Mouse (Mus musculus) MEL (cell line): ENCODE measurements around the gene Zdhhc3. TPM values are rescaled to one million over a fixed set of nuclear protein-coding genes. Genes with fewer than 3 reads are reported as not detected.

Experiments used
- DNase-seq: peaks from one replicate; pipeline ENCODE4 v3.0.0; 2011; ENCODE audit warnings: low read depth, low spot score
- H3K27ac ChIP-seq: 2 replicates; pipeline ENCODE4 v1.5.1; 2012; ENCODE audit warnings: low read depth, mild to moderate bottlenecking, control low read depth, low read length, moderate library complexity; ENCODE audit not compliant: control insufficient read depth
- H3K27me3 ChIP-seq, 2 experiments: fragments of 150-350 bp in 1 of 2; sonication (generic) in 1 of 2; 2 replicates each; pipeline ENCODE4 v1.6.1; 2012; ENCODE audit warnings: low read length in 2 of 2, mild to moderate bottlenecking in 2 of 2, improper control_type of control experiment in 1 of 2, moderate library complexity in 1 of 2; ENCODE audit not compliant: insufficient read depth in 2 of 2, control insufficient read depth in 1 of 2
- H3K36me3 ChIP-seq, 2 experiments: 2 replicates each; pipeline ENCODE4 v1.6.1; 2012 to 2014; ENCODE audit warnings: low read length in 2 of 2, improper control_type of control experiment in 1 of 2, inconsistent platforms in 1 of 2, mild to moderate bottlenecking in 1 of 2; ENCODE audit not compliant: insufficient read depth in 2 of 2, control insufficient read depth in 1 of 2
- H3K4me1 ChIP-seq, 2 experiments: fragments of 150-350 bp in 1 of 2; sonication (generic) in 1 of 2; 2 replicates each; pipeline ENCODE4 v1.6.1; 2012; ENCODE audit warnings: low read length in 2 of 2, improper control_type of control experiment in 1 of 2, mild to moderate bottlenecking in 1 of 2; ENCODE audit not compliant: insufficient read depth in 2 of 2, control insufficient read depth in 1 of 2
- H3K4me3 ChIP-seq, 2 experiments: fragments of 150-350 bp in 1 of 2; sonication (generic) in 1 of 2; 2 replicates each; pipeline ENCODE4 v1.5.1; 2012; ENCODE audit warnings: low read depth in 2 of 2, low read length in 2 of 2, mild to moderate bottlenecking in 2 of 2, moderate library complexity in 2 of 2, control low read depth in 1 of 2, improper control_type of control experiment in 1 of 2; ENCODE audit not compliant: control insufficient read depth in 1 of 2, insufficient read depth in 1 of 2
- H3K79me2 ChIP-seq: 2 replicates; pipeline ENCODE4 v1.6.1; 2012; ENCODE audit warnings: mild to moderate bottlenecking, low read length, moderate library complexity; ENCODE audit not compliant: control insufficient read depth, poor library complexity, insufficient read depth
- H3K9ac ChIP-seq: 2 replicates; pipeline ENCODE4 v1.6.1; 2012; ENCODE audit warnings: low read depth, mild to moderate bottlenecking, control low read depth, low read length, moderate library complexity; ENCODE audit not compliant: control insufficient read depth, poor library complexity, severe bottlenecking
- H3K9me3 ChIP-seq: fragments of 150-350 bp; sonication (generic); replicated peaks from 2 replicates; pipeline ENCODE4 v1.6.1; 2012; ENCODE audit warnings: mild to moderate bottlenecking, low read length, improper control_type of control experiment, moderate library complexity; ENCODE audit not compliant: insufficient read depth
- ELF1 ChIP-seq: IDR thresholded peaks from 2 replicates; pipeline ENCODE4 v1.6.1; 2014; ENCODE audit warnings: low read depth, mild to moderate bottlenecking, inconsistent platforms, low read length, improper control_type of control experiment, moderate library complexity
- GABPA ChIP-seq: IDR thresholded peaks from 2 replicates; pipeline ENCODE4 v1.6.1; 2012; ENCODE audit warnings: low read depth, mild to moderate bottlenecking, inconsistent platforms, low read length, improper control_type of control experiment, moderate library complexity
- NELFE ChIP-seq: IDR thresholded peaks from 2 replicates; pipeline ENCODE4 v1.6.1; 2011; ENCODE audit warnings: low read depth, low read length, improper control_type of control experiment
- POLR2A ChIP-seq, 2 experiments: IDR thresholded peaks; 2 replicates each; pipeline ENCODE4 v1.6.1; 2011 to 2012; ENCODE audit warnings: low read length in 2 of 2, mild to moderate bottlenecking in 2 of 2, control low read depth in 1 of 2, improper control_type of control experiment in 1 of 2, low read depth in 1 of 2, moderate library complexity in 1 of 2; ENCODE audit not compliant: control insufficient read depth in 1 of 2, insufficient read depth in 1 of 2, poor library complexity in 1 of 2
- POLR2AphosphoS2 ChIP-seq: IDR thresholded peaks from 2 replicates; pipeline ENCODE4 v1.6.1; 2011; ENCODE audit warnings: low read length, improper control_type of control experiment
- RAD21 ChIP-seq: IDR thresholded peaks from 2 replicates; pipeline ENCODE4 v1.6.1; 2011; ENCODE audit warnings: mild to moderate bottlenecking, low read depth, low read length, improper control_type of control experiment
- SIN3A ChIP-seq: IDR thresholded peaks from 2 replicates; pipeline ENCODE4 v1.6.1; 2012; ENCODE audit warnings: low read length, improper control_type of control experiment, inconsistent platforms
- SMC3 ChIP-seq: IDR thresholded peaks from 2 replicates; pipeline ENCODE4 v1.6.1; 2011; ENCODE audit warnings: low read depth, low read length, improper control_type of control experiment
- TBP ChIP-seq: IDR thresholded peaks from 2 replicates; pipeline ENCODE4 v1.8.0; 2011; ENCODE audit warnings: low read depth, low read length, improper control_type of control experiment
- ZMIZ1 ChIP-seq: IDR thresholded peaks from 2 replicates; pipeline ENCODE4 v1.6.1; 2012; ENCODE audit warnings: low read depth, mild to moderate bottlenecking, inconsistent platforms, low read length, improper control_type of control experiment, moderate library complexity
- ZNF384 ChIP-seq: IDR thresholded peaks from 2 replicates; pipeline ENCODE4 v1.6.1; 2012; ENCODE audit warnings: low read depth, mild to moderate bottlenecking, inconsistent platforms, low read length, improper control_type of control experiment
- polyA plus RNA-seq, 2 experiments: library from polyadenylated mRNA; stranded (reverse) in 1 of 2; unstranded in 1 of 2; fragments of >175 nt in 1 of 2; fragments of >200 nt in 1 of 2; gene quantifications; 2 replicates each; pipeline versions ENCODE4 v1.2.1 to v1.2.4; 2012; ENCODE audit warnings: low replicate concordance in 2 of 2, low read depth in 1 of 2; ENCODE audit not compliant: insufficient read length in 2 of 2, insufficient read depth in 1 of 2, missing spikeins in 1 of 2
- total RNA-seq: library from RNA; depleted of rRNA; stranded (reverse); fragments of 300-350 nt; gene quantifications from 2 replicates; pipeline ENCODE4 v1.2.3, GENCODE M21; 2012

Zdhhc3 gene
- total and polyA plus RNA-seq, 3 experiments, result 51.8 to 98.1 (median 92.0) TPM

DNA sequence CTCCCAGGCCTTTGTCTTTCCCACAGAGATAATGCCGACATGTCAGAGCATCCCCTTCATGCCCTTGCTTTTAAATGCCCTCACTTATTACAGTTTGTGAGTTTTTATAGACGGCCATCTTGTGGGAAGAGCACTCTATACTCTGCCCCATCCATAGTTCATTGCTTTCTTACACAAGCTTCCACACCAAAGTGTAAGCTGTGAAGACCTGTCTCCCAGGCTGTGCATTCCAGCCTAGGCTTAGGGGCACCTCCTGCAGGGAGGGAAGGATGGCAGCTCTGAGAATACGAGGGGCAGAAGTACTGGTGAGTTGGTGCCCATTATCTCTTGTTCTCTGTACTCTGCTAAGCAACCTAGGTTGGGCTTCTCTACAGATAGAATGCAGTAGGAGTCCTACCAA lies 20.0 kb upstream of the Zdhhc3 start:
- TF ChIP-seq SMC3, result no peak

GRCm38 (mm10) chr9:123127663-123128062 lies 14.7 kb upstream of the Zdhhc3 start:
- DNase-seq, result no peak
- Histone ChIP-seq H3K4me1 (peaks cover 6 to 8% of the 10 kb centered on the region in 2 experiments), H3K27me3 (no peaks in the 10 kb centered on the region), H3K79me2 (no peaks in the 10 kb centered on the region), H3K9ac (no peak overlapping the region), H3K9me3 (no peaks in the 10 kb centered on the region), H3K27ac (no peak overlapping the region), H3K36me3 (peaks cover 15 to 26% of the 10 kb centered on the region in 2 experiments), H3K4me3 (no peak overlapping the region)
- no peak for TF ChIP-seq GABPA
- no peak for TF ChIP-seq TBP
- TF ChIP-seq NELFE, result no peak

More for the DNA sequence above, 20.0 kb upstream of the Zdhhc3 start:
- no peaks in the 10 kb centered on the region for H3K4me1 ChIP-seq
- no peaks in the 10 kb centered on the region for H3K9me3 ChIP-seq
- no peak for DNase-seq
- peaks cover 0 to 29% of the 10 kb centered on the region in 2 experiments; a peak in 2 of 4 replicates for H3K36me3 ChIP-seq
- H3K4me3 ChIP-seq, result no peak overlapping the region
- H3K27me3 ChIP-seq, result no peaks in the 10 kb centered on the region
- no peaks in the 10 kb centered on the region for H3K79me2 ChIP-seq
- H3K9ac ChIP-seq, result no peak overlapping the region
- H3K27ac ChIP-seq, result no peak overlapping the region

DNA sequence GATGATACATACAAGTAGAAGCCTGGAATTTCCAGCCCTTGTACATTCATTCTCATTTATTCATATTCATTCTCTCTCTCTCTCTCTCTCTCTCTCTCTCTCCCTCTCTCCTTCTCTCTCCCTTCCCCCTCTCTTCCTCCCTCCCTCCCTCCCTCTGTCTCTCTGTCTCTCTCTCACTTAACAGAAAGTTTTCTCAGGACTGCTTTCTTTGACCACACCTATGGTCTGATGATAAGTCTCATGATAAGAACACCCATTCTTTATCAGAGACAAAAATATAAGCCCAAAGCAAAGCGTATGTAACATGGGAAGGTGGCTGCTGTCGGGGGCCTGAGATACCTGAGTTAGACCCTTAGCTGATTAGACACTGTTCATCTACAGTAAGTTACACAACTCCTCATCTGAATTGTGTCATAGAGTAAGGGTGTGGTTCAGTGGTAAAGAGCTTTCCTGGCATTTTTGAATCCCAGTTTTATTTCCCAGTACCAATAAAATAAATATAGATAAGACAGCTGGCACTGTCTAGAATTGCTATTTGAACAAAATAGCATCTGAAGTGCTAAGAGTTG lies 11.5 kb upstream of the Zdhhc3 start:
- no peak for DNase-seq
- Histone ChIP-seq H3K79me2 (no peaks in the 10 kb centered on the region), H3K4me3 (no peak overlapping the region), H3K9ac (no peak overlapping the region), H3K4me1 (peaks cover 6 to 8% of the 10 kb centered on the region in 2 experiments), H3K27ac (no peak overlapping the region), H3K36me3 (peaks cover 12 to 15% of the 10 kb centered on the region in 2 experiments), H3K9me3 (no peaks in the 10 kb centered on the region), H3K27me3 (no peaks in the 10 kb centered on the region)
- TF ChIP-seq ELF1 (no peak), RAD21 (no peak), ZMIZ1 (no peak), POLR2AphosphoS2 (no peak), ZNF384 (no peak), SIN3A (no peak), POLR2A (IDR thresholded peaks at IDR 0.05; ENCODE audit: control insufficient read depth in 1 of 2, insufficient read depth in 1 of 2, low read depth in 1 of 2, low read length in 2 of 2, poor library complexity in 1 of 2) (no peak)
